Mouse (Mus musculus) cerebellum, adult 9-10 months (tissue): ENCODE measurements around the gene Ntn4.
A peak's percentile ranks its signal among the peaks of the same experiment; 100 is the strongest.
"Not testable (repeated sequence)": the region's sequence is repeated elsewhere in the genome, so short reads cannot be mapped to it uniquely, and the experiment has no call there.

ENCODE experiments used
- DNase-seq: peaks from one replicate; pipeline ENCODE4 v3.0.0; 2022

Gene Ntn4

GRCm38 (mm10) chr10:93685416-93685815 is 44.9 kb downstream of the Ntn4 start:
- DNase-seq, result not testable (repeated sequence)

DNA sequence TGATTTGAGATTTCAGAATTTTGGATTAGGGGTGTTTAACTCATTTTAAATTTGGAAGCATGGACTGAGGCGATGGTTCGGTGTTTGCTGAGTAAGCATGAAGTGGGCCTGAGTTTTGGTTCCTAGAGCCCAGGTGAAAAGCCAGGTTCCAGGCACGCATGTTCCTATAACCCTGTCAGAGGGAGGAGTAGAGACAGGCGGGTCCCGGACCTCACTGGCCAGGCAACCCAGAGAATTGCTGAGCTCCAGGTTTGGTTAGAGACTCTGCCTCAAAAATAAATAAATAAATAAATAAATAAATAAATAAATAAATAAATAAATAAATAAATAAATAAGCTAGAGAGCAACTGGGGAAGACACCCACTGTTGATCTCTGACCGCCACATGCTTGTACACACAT is 46.1 kb downstream of the Ntn4 start:
- DNase-seq, result no peak

DNA sequence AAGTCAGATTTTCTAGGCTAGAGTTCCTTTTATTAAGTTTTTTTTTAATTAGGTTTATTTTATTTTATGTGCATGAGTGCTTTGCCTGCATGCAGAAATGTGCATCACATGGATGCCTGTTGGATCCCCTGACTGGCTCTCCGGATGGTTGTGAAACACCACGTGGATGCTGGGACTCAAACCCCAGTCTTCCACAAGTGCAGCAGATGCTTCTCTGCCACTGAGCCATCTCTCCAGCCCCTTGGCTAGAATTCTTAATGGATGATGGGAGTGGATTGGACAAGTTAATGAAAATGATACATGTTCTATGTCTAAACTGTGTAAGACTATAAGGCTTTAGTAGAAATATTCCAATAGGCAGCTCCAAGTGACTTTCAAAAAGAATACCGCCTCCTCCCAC is 47.3 kb downstream of the Ntn4 start:
- no peak for DNase-seq

DNA sequence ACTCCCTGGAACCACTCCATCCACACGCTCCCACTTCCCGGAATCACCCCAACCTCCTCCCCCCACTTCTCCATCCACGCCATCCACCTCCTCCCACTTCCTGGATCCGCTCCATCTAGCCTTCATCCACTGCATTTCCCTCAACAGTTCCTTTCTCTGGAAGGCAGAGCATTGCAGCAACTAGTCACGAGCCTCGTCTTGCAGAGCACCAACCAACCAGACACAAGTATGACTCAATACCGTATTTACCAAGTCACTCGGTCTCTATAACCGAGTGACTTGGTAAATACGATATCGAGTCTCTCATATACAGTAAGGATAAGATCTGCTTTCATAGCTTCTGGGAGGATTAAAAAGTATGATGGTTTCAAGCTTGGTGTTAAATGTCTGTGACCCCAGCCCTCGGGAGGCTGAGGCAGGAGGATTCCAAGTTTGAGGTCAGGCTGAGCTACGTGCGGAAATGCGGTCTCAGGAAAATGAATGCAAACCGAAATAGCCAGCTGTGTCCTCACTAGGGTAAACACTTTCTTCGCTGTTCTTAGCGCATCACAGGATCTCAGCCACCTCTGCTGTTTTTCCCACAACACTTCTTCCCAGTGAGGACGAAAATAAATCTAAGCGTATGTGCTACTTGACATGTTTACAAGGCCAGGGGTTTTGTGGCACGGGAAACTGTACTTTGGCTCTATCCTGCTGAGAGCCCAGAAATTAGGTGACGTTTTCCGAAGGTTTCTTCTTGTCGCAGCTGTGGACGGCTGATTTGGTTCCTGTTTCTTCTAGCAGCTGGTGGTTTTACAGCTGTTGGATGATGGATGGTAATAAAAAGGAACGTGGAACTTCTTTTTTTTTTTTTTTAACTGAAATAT is 48.1 kb downstream of the Ntn4 start:
- DNase-seq, result no peak

DNA sequence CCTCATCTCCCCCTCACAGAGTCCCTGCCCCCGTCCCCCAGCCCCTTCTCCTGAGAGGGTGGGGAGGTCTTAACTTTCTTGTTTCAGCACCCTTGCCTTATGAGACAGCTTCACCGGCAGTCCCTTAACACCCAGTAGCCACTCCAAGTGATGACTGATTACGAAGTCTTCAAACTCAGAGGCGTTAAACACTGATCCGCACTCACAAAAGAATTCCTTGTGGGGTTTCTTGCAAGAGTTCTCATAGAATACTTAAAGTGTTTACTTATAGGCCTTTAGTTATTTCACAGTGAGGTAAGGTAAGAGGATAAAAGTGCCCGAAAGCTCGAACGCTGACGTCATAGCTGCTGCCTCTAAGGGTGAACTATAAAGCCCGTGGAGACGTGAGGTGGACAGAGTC is 50.9 kb downstream of the Ntn4 start:
- no peak for DNase-seq

- DNase-seq, result no peak
Observed at GRCm38 (mm10) chr10:93695043-93695791, 54.7 kb downstream of the Ntn4 start.

- peak; percentile 73 for DNase-seq
Observed at GRCm38 (mm10) chr10:93696001-93696400, 55.5 kb downstream of the Ntn4 start.

- DNase-seq, result no peak
Observed at GRCm38 (mm10) chr10:93697866-93698483, 57.5 kb downstream of the Ntn4 start.

DNA sequence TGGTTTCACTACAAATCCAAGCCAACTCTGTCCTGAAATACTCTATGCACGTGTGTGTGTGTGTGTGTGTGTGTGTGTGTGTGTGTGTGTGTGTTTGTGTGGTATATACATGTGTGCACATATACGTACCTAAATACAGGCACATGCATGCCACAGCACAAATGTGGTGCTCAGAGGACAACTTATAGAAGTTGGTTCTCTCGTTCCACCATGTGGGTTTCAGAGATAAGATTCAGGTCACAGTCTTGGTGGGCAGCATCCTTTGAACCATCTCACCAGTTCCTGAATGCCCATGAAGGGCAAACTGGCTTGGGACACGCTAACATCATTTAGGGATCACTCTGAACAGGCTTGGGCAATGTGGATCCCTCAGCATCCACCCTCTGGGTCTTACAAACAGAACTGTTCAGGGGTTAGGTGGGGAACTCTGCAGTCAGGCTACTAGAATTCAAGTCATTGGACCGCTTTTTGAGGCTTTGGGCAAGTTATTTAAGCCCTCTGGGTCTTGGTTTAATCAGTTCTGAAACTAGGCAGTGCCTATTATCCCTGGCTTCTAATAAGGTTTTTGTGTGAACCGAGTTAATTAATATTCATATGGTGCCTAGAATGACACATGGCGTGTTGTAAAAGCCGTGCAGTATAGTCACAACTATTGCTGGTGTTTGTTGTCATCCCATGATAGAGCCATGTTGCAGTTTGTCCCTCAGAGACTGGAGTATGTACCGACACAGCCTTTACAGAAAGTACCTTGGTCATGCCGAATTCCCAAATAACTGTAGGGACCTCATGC is 59.4 kb downstream of the Ntn4 start:
- no peak for DNase-seq

DNA sequence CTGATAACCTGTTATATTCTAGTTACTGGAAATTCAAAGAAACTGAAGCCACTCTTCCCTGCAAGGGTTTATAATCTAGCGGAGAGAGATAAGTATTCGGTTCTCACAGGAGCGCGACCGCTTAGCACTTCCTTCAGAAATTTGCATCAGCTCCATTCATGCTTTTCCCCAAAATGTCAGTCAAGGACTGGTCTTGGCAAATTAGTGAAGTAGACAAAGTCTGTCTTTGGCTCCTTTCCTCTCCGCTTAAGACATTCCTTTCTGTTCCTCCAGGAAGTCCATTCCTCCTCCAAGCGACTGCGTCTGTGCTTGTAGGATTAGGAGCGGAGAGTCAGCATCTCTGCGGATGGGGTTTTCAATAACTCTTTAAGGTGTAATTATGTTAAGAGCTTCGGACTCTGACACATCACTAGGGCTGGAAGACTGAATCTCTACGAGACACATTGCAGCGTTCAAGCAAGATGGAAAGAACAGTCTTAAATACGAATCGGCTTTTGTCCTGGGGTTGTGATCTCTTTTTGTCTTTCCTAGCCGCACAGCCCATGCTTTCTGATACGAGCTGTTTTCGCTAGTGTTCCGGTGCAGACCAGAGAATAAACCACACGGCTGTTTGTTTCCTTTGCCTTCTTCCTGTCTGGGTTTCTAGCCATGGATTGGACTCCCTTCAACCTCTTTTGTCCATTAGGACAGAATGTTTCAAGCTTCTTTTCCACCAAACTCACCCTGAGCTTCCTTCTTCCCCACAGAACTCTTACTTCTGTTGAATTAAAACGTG is 60.3 kb downstream of the Ntn4 start:
- DNase-seq, result no peak

GRCm38 (mm10) chr10:93703946-93704345 is 63.5 kb downstream of the Ntn4 start:
- no peak for DNase-seq

GRCm38 (mm10) chr10:93707149-93708075 is 66.9 kb downstream of the Ntn4 start:
- DNase-seq, result peak; percentile 65

GRCm38 (mm10) chr10:93708076-93708473 is 67.6 kb downstream of the Ntn4 start:
- no peak for DNase-seq

DNA sequence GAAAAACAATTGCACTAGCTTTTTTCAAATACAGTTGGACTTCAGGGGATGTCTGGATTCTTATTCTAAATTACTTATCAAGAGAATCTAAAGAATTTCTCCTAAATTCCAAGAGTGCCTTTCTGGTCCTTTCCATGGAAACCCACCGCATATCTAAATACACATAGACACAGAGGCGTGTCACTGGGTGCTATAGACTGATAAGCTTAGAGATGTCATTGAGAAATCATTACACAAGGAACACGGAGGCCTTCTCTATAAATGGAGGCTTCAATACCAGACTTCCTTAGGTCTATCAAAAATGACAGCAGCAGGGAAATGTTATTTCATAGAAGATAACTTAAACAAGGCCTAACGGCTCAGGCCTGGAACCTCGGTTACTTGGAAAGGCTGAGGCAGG is 68.0 kb downstream of the Ntn4 start:
- no peak for DNase-seq

- no peak for DNase-seq
Observed at GRCm38 (mm10) chr10:93709536-93709935, 69.1 kb downstream of the Ntn4 start.

DNA sequence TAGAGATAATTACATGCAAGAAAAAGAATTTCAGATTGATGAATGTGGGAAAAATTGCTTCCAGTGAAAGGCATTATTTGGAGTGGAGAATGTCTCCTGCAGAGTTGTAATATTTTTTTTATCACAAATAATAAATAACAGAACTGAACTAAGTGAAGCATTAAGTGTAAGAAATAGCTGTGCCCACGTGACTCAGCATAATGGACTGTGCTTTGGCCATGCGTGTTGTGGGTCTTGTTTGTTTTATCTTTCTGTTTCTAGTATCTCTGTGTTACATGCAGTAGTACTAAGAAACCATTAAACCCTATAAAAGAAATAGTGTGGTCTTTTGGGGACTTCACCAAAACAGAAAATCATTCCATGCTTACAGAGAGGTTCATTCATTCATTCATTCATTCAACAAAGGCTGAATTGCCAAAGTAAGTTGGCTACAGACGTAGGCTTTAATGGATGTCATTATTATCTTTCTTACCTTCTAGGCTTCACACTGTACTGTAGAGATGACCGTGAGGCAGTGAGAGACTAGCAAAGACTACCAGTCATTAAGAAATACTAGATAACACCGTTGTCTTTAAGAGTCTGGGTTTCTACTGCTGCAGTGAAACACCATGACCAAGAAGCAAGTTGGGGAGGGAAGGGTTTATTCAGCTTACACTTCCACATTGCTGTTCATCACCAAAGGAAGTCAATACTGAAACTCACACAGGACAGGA is 81.3 kb downstream of the Ntn4 start:
- DNase-seq, result no peak

DNA sequence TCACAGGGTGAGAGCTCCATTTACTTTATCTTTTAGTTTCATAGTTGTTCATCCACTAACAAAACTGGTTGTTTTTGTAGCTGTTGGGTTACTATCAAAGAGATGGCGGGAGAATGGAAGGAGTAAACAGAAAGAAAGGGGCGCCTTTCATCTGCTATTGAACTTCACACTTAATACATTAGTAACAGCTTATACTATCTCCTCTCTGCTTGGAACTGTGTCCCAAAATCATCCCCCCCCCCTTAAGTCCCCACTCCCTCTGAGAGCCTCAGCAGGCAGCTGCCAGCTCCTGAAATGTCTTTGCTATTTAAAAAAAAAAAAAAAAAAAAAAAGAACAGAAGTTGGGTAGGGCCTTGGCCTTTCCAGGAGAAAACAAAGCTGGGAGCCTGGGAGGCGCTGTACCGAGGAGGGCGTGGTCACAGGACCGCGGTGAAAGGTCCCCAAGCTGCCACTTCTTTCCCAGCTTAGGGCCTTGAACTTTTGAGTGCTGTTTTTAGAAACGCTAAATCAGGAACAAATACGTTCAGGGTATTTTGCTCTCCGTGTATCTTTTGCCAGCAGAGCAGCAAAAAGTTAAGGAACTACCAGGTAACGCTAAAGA is 83.6 kb downstream of the Ntn4 start:
- DNase-seq, result no peak

DNA sequence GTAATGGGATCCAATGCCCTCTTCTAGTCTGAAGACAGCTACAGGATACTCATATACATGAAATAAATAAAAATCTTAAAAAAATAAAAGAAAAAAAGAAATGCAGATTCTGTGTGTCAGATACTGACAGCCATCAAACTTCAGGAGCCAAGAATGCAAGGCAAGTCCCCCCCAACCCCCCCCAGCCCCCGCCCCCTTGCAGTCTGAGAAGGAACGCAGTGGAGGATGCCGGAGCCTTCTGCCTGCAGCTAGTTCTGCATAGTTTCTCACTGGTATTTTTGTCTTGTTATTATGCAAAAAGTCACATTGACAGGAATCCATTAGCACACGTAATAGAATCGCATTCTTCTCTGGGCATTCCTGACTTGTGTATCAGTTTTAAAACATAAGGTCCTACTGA is 87.7 kb downstream of the Ntn4 start:
- DNase-seq, result no peak

DNA sequence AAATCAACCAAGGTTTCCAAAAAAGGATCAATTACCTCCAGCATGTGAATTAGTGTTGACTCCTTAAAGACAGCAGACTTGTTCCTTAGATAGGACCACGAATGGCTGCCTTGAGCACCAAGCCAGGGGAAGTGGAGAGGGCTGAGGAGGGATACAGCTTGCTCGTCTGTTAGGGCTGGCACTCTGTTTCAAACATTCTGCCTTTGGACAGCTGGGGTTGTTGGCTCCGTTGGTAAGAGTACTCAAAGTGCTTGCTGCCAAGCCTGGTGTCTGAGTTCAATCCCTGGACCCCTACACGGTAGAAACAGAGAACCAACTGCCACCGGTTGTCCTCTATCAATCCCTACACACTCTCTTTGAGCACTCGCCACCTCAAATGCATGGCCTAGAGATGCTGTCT is 90.0 kb downstream of the Ntn4 start:
- DNase-seq, result peak; percentile 75

- DNase-seq, result no peak
Observed at GRCm38 (mm10) chr10:93731248-93731691, 90.8 kb downstream of the Ntn4 start.
